Mouse (Mus musculus): ENCODE data around the gene Igdcc4. TPM values are rescaled to one million over a fixed set of nuclear protein-coding genes. Genes with fewer than 3 reads are reported as not detected.

The Igdcc4 gene
- total RNA-seq, 2 experiments from 2014 or later, result 24.4 to 26.6 TPM

GRCm38 (mm10) chr9:65179817-65180624 is 78.7 kb downstream of the Igdcc4 start:
- intact Hi-C loops (cut with DNase I), result no loop called here
- DNase-seq, result no peak

Other genes with a start within 250 kb of the Igdcc4 start
- under 1 TPM in 1 of 2 experiments, not detected in 1; 0.05 TPM for gene Slc24a1, start 149.9 kb upstream of the Igdcc4 start, total RNA-seq (2021)
- 10 to 100 TPM; 16.0 to 16.3 TPM for gene Ints14, start 140.6 kb upstream of the Igdcc4 start, total RNA-seq (2021)
- 10 to 100 TPM in 1 of 2 experiments, 1 to 10 TPM in 1; 9.1 to 10.3 TPM for gene Hacd3, start 79.8 kb upstream of the Igdcc4 start, total RNA-seq (2021)
- 100 to 1,000 TPM in 1 of 2 experiments, 10 to 100 TPM in 1; 98.7 to 117 TPM for gene Dpp8, start 69.1 kb upstream of the Igdcc4 start, total RNA-seq (2021)
- gene Igdcc3, start 39.7 kb downstream of the Igdcc4 start, total RNA-seq (2021), result under 1 TPM; 0.10 to 0.26 TPM
- gene Parp16, start 93.9 kb downstream of the Igdcc4 start, total RNA-seq (2021), result 1 to 10 TPM; 3.4 to 4.0 TPM
- 10 to 100 TPM; 13.6 to 24.2 TPM for gene Cilp, start 163.7 kb downstream of the Igdcc4 start, total RNA-seq (2021)
- 10 to 100 TPM; 46.9 to 65.0 TPM for gene Clpx, start 192.8 kb downstream of the Igdcc4 start, total RNA-seq (2021)
- 10 to 100 TPM; 10.3 to 12.6 TPM for gene Pdcd7, start 244.6 kb downstream of the Igdcc4 start, total RNA-seq (2021)

All from gastrocnemius, postnatal 36 days (tissue).